In genomic region chr1:34073436-34074169, GRCm38 (mm10) we compare ENCODE assay signal across 18 mouse cellular contexts.
DNase-seq lines count a peak whose midpoint lies in the region; ATAC-seq and TF ChIP-seq lines count a peak whose summit lies in the region.
"Had no signal": no experiment of that assay in that cellular context is flagged by ENCODE, and none has a peak within 500 bp of the region (broad histone marks: within the 10 kb centered on the region; RNA-seq: fewer than 3 reads in every experiment).

No protein-coding gene starts in this region.

- H3K4me3 ChIP-seq in lung, adult 2 months (replicated peaks; ENCODE audit: extremely low read depth, low read depth, low read length), result no peak overlapping the region
- no peak overlapping the region for H3K4me3 ChIP-seq in intestine, embryonic 16.5 days (ENCODE audit: low read length)
- H3K4me3 ChIP-seq in liver, postnatal 0 days (ENCODE audit: low read depth, low read length), result no peak overlapping the region
- H3K4me3 ChIP-seq: embryonic facial prominence, embryonic 12.5 days; forebrain, embryonic 13.5 days; left cerebral cortex, adult 2 months had no signal

- TF ChIP-seq POLR2A in lung, adult 2 months (IDR thresholded peaks at IDR 0.05; ENCODE audit: borderline replicate concordance, extremely low read depth, low read depth, low read length), result no peak

- 60% methylated on average over 10 of the region's 10 CpGs for WGBS in lung, adult 2 months
- 48% methylated on average over 10 of the region's 10 CpGs for WGBS in intestine, embryonic 16.5 days
- 61% methylated on average over 10 of the region's 10 CpGs for WGBS in liver, postnatal 0 days (ENCODE audit: insufficient replicate concordance)

- DNase-seq in heart, adult 11 months, result peak; percentile 82
- no peak for DNase-seq in heart, postnatal 14 days
- DNase-seq in lung, postnatal 25 days (ENCODE audit: low spot score), result peak; percentile 33
- DNase-seq in lung, adult 2 months, result no peak
- peak; percentile 94 for DNase-seq in ES-CJ7 (ENCODE audit: low read depth, low spot score)
- DNase-seq in liver, postnatal 0 days, result no peak
- DNase-seq: cerebellum, adult 2 months; gastrocnemius, postnatal 25 days; heart, postnatal 4 days; thymus, postnatal 25 days had no signal

- H3K27ac ChIP-seq in intestine, embryonic 16.5 days (ENCODE audit: low read length), result no peak overlapping the region
- no peak overlapping the region for H3K27ac ChIP-seq in liver, postnatal 0 days (ENCODE audit: low read depth)
- H3K27ac ChIP-seq: embryonic facial prominence, embryonic 12.5 days; forebrain, embryonic 13.5 days; left cerebral cortex, adult 2 months; macrophage had no signal

- no peaks in the 10 kb centered on the region for H3K9me3 ChIP-seq in intestine, embryonic 16.5 days (ENCODE audit: control insufficient read depth, low read length)
- H3K9me3 ChIP-seq in liver, postnatal 0 days (ENCODE audit: low read length), result no peaks in the 10 kb centered on the region
- H3K9me3 ChIP-seq: embryonic facial prominence, embryonic 12.5 days; forebrain, embryonic 13.5 days had no signal

- no peaks in the 10 kb centered on the region for H3K36me3 ChIP-seq in intestine, embryonic 16.5 days (ENCODE audit: control insufficient read depth, insufficient read depth, low read length)
- no peaks in the 10 kb centered on the region for H3K36me3 ChIP-seq in liver, postnatal 0 days (replicated peaks; ENCODE audit: insufficient read depth, low read length)
- H3K36me3 ChIP-seq: embryonic facial prominence, embryonic 12.5 days had no signal

- TF ChIP-seq EP300 in liver, postnatal 0 days (IDR thresholded peaks at IDR 0.05; ENCODE audit: low read depth), result no peak

- H3K4me2 ChIP-seq in intestine, embryonic 16.5 days (ENCODE audit: low read depth, low read length), result no peak overlapping the region
- no peak overlapping the region for H3K4me2 ChIP-seq in liver, postnatal 0 days (ENCODE audit: low read depth, low read length)
- H3K4me2 ChIP-seq: embryonic facial prominence, embryonic 12.5 days; liver, embryonic 11.5 days had no signal

- no peak for TF ChIP-seq CTCF in lung, adult 2 months (IDR thresholded peaks at IDR 0.05; ENCODE audit: insufficient read depth, low read length)
- no peak for TF ChIP-seq CTCF in liver, postnatal 0 days (IDR thresholded peaks at IDR 0.05; ENCODE audit: low read depth)

- H3K27me3 ChIP-seq in intestine, embryonic 16.5 days (replicated peaks; ENCODE audit: control insufficient read depth, insufficient read depth, low read length), result no peaks in the 10 kb centered on the region
- no peaks in the 10 kb centered on the region for H3K27me3 ChIP-seq in liver, postnatal 0 days (ENCODE audit: insufficient read depth, low read length)
- H3K27me3 ChIP-seq: embryonic facial prominence, embryonic 12.5 days; forebrain, embryonic 13.5 days had no signal

- H3K9ac ChIP-seq in intestine, embryonic 16.5 days (ENCODE audit: low read depth, low read length), result no peak overlapping the region
- H3K9ac ChIP-seq in liver, postnatal 0 days (replicated peaks), result no peak overlapping the region
- H3K9ac ChIP-seq: embryonic facial prominence, embryonic 12.5 days; forebrain, embryonic 13.5 days had no signal

- intact Hi-C loops in heart, postnatal 14 days (cut with DNase I), result no loop called here

- peaks cover 2% of the 10 kb centered on the region; the same call in 1 of the 2 replicates for H3K4me1 ChIP-seq in lung, adult 2 months (ENCODE audit: control insufficient read depth, insufficient read depth, low read length)
- peaks cover 11% of the 10 kb centered on the region; the same call in 1 of the 2 replicates for H3K4me1 ChIP-seq in intestine, embryonic 16.5 days (ENCODE audit: control insufficient read depth, insufficient read depth, low read length)
- no peaks in the 10 kb centered on the region for H3K4me1 ChIP-seq in liver, postnatal 0 days (ENCODE audit: insufficient read depth)

- ATAC-seq in intestine, embryonic 16.5 days, result peak; percentile 26; the same call in 1 of the 2 replicates
- no peak for ATAC-seq in cerebellum, adult (ENCODE audit: insufficient number of reproducible peaks, low FRiP score, low TSS enrichment)
- no peak for ATAC-seq in liver, postnatal 0 days
- ATAC-seq: inflammation-experienced regulatory T-cells, adult 6 months had no signal

Comparison
In these comparisons a context has a peak if more than half of its experiments do, and no peak if none do; other contexts are left out.
1. DNase-seq: peak in heart, adult 11 months (single experiment), lung, postnatal 25 days (single experiment) and ES-CJ7 (single experiment); none in heart, postnatal 14 days (0 of 2), lung, adult 2 months (single experiment) and liver, postnatal 0 days (single experiment).